Mouse (Mus musculus) adrenal gland (tissue): ENCODE measurements around the gene Zfp422.
"Not testable (repeated sequence)": the region's sequence is repeated elsewhere in the genome, so short reads cannot be mapped to it uniquely, and the experiment has no call there.

ENCODE experiments used
- intact Hi-C: fragments of 180-260 bp; cut with DNase I; formaldehyde crosslinking; loops from one replicate; pipeline ENCODE4 v1.15.1; 2025

Zfp422 gene

GRCm38 (mm10) chr6:116651437-116652118 is 22.8 kb upstream of the Zfp422 start:
- intact Hi-C loops = loop anchor here (5.0 kb wide), 2 partner anchors 46 to 116 kb away; no protein-coding TSS in a partner anchor

- intact Hi-C loops = loop anchor here (5.0 kb wide), 2 partner anchors 47 to 117 kb away; no protein-coding TSS in a partner anchor
These were observed 21.6 kb upstream of the Zfp422 start, which contains the start of gene Depp1 for GRCm38 (mm10) chr6:116650406-116650805. Gene Depp1, plus strand, starts transcription at chr6:116650609.

GRCm38 (mm10) chr6:116649811-116650210 is 21.0 kb upstream of the Zfp422 start:
- intact Hi-C loops = loop anchor here (5.0 kb wide), 2 partner anchors 47 to 117 kb away; no protein-coding TSS in a partner anchor

DNA sequence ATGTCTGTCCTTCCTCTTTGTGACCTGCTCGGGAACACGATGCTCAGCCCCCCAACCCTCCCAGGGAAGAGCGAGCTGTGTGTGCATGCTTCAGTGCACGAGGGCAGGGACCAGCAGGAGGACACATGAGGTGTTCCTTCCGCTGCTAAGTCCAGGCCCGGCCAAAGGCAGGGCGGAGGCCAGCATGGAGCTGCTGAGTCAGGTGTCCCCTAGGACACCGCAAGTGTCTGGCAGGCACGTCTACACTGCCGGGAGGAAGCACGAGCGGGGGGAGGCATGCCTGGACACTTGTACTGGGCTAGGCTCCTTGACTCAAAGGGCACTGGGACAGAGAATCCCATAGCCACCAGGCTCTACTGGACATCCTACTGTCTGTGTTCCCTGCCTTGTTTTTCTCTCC is 19.0 kb upstream of the Zfp422 start:
- intact Hi-C loops = no loop called here

GRCm38 (mm10) chr6:116644335-116644734 is 15.5 kb upstream of the Zfp422 start:
- intact Hi-C loops = no loop called here

DNA sequence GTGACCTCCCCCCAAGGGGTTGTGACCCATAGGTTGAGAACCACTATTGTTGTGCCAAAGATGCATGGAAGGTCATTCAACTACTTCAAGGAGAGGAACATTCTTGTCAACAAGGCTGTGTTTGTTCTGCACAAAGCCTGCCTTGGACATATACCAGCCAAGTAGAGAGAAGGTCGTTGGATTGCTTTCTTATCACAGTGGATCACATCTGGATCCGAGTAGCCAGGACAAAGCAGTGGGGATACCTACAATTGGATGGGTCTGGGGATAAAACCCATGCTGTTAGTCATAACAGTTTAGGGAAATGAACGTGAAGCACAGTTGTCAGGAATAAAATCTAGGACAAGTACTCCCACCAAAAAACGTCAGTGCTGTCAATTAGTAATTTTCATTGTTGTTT is 15.1 kb upstream of the Zfp422 start:
- intact Hi-C loops = no loop called here

DNA sequence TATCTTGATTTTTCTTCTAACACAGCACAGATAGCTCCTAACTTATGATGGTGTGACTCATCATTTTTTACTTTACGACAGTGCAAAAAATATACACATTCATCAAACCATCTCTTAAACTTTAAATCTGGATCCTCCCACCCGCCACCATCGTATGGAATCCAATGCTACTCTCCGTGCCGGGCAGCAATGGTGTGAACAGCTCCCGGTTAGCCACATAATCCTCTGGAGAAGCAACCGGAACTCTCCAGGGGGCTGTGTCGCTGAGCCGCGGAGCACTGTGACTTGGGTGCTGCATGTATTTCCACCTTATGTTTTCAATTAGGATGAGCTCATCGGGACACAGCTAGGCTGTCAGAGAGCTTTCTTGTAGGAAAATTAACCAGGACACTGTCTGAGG is 14.1 kb upstream of the Zfp422 start:
- intact Hi-C loops = no loop called here

DNA sequence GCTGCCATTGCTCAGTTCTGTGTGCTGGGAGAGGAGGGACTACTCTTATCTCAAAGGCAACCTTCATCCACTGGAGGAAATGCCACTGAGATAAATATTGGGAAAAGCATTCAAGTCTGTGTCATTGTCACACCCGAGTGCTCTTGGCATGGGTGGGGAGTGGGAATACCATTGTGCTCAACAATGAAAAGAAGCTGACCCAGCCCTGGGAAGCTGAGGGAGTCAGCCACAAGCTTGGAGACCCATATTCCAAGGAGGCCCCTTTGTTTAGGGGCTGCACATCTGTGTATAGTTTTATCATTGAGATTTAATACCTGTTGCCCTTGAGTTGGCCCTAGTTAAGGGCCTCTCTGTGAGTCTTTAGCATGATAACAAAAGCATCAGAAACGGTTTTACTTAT is 10.9 kb upstream of the Zfp422 start:
- intact Hi-C loops = loop anchor here (10.0 kb wide), 1 partner anchor 1185 kb away; no protein-coding TSS in a partner anchor

GRCm38 (mm10) chr6:116638871-116639270 is 10.1 kb upstream of the Zfp422 start:
- intact Hi-C loops = loop anchor here (10.0 kb wide), 1 partner anchor 1186 kb away; no protein-coding TSS in a partner anchor

DNA sequence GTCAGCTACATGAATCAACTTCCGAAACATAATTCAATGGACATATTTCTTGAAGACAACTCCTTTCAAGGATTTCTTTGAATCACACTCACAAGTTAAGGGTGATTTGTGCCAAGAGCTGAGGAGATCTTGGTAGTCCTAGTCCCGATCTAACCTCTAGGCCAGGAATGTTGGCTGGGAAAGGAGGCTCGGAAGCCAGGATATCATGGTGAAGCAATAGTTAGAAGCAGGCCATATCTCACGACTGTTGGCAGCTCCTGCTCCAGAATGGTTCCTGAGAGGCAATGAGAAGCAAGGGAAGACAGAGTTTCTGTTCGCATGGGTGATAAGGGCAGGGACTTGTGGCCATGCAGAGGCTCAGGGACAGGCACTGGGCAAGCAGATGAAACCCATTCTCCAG is 8.7 kb upstream of the Zfp422 start:
- intact Hi-C loops = loop anchor here (10.0 kb wide), 1 partner anchor 1187 kb away; no protein-coding TSS in a partner anchor

GRCm38 (mm10) chr6:116636581-116637235 is 7.9 kb upstream of the Zfp422 start:
- intact Hi-C loops = loop anchor here (10.0 kb wide), 1 partner anchor 1188 kb away; no protein-coding TSS in a partner anchor

- intact Hi-C loops = loop anchor here (10.0 kb wide), 1 partner anchor 1189 kb away; no protein-coding TSS in a partner anchor
These were observed 6.7 kb upstream of the Zfp422 start for GRCm38 (mm10) chr6:116635251-116636180.

GRCm38 (mm10) chr6:116633741-116634695 is 5.2 kb upstream of the Zfp422 start:
- intact Hi-C loops = loop anchor here (10.0 kb wide), 1 partner anchor 1191 kb away; no protein-coding TSS in a partner anchor

- intact Hi-C loops = loop anchor here (10.0 kb wide), 1 partner anchor 1193 kb away; no protein-coding TSS in a partner anchor
These were observed 3.3 kb upstream of the Zfp422 start for GRCm38 (mm10) chr6:116632129-116632528.

- intact Hi-C loops = loop anchor here (10.0 kb wide), 1 partner anchor 1195 kb away; no protein-coding TSS in a partner anchor
These were observed 967 bp upstream of the Zfp422 start for GRCm38 (mm10) chr6:116629766-116630165.

- intact Hi-C loops = no loop called here
These were observed 704 bp downstream of the Zfp422 start for GRCm38 (mm10) chr6:116628095-116628494.

DNA sequence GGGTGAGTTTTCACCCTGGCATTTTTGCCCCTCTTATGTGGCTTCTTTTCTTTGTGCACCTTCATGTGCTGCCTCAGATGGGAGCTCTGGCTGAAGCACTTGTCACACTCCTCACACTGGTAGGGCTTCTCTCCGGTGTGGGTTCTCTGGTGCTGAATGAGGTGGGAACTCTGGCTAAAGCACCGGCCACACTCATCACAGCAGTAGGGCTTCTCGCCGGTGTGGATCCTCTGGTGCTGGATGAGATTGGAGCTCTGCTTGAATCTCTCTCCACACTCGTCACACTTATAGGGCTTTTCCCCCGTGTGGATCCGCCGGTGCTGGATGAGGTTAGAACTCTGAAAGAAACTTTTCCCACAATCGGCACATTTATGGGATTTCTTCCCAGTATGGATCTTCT is 2.4 kb downstream of the Zfp422 start:
- intact Hi-C loops = not testable (repeated sequence)

GRCm38 (mm10) chr6:116621318-116622023 is 7.3 kb downstream of the Zfp422 start:
- intact Hi-C loops = no loop called here

DNA sequence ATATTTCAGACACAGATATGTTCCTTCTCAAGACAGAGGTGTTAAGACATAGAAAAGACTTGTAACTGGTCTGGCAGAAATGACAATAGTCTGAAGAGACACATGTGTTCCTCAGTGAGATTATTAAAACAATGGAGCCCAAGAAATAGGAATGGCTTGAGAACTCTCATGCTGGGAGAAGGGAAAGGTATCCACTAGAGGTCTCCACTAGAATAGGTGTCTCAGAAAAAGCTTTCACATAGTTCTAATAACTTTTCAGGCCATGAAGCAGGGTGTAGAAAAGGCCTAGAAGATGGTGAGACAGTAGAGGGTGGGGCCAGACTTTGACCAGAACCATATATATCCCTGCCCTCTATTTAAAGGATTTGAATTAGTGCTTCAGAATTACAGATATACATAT is 10.7 kb downstream of the Zfp422 start:
- intact Hi-C loops = no loop called here
